19 mouse cellular contexts compared by ENCODE assay signal in the genomic region with DNA sequence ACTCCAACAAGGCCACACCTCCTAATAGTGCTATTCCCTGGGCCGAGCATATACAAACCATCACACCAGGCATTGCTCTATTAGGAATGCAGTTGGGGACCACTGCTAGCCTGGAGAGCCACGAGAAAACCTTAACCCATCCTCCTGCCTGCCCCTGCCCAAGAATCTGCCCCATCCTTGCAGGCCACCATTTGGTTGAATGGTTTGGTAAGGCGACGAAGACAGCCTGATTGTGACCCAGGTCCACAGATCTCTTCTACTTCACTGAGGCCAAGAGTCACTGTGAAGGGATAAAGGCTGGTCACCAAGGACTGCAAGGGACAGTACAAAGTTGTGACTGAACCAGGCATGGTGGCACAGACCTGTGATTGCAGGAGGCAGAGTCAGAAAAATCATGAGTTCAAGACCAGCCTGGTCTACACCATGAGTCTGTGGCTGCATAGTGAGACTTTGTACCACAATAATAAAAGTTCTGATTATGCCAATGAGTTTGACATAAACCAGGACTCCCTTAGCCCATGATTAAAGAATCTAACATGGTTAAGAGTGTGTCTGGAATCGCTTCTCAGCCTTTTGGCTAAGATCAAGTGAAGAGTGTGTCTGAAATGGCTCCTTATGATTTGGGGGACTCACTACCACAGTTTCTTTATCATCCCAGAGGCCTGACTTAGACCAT. TPM values are rescaled to one million over a fixed set of nuclear protein-coding genes. Genes with fewer than 3 reads are reported as not detected.
A peak's percentile ranks its signal among the peaks of the same experiment; 100 is the strongest.
DNase-seq lines count a peak whose midpoint lies in the region; ATAC-seq and TF ChIP-seq lines count a peak whose summit lies in the region.
"Had no signal": no experiment of that assay in that cellular context is flagged by ENCODE, and none has a peak within 500 bp of the region (broad histone marks: within the 10 kb centered on the region; RNA-seq: fewer than 3 reads in every experiment).

No protein-coding gene starts in this region.

- H3K36me3 ChIP-seq in hindbrain, embryonic 13.5 days: no peaks in the 10 kb centered on the region
- H3K36me3 ChIP-seq in hindbrain, embryonic 10.5 days: no peaks in the 10 kb centered on the region
- no peaks in the 10 kb centered on the region for H3K36me3 ChIP-seq in kidney, embryonic 15.5 days
- H3K36me3 ChIP-seq in spleen, adult 2 months (ENCODE audit: control insufficient read depth, insufficient read depth, low read length): no peaks in the 10 kb centered on the region
- no peaks in the 10 kb centered on the region for H3K36me3 ChIP-seq in stomach, postnatal 0 days (ENCODE audit: control insufficient read depth, insufficient read depth, low read length)
- H3K36me3 ChIP-seq: forebrain, embryonic 10.5 days; heart, embryonic 12.5 days; heart, embryonic 15.5 days; intestine, embryonic 15.5 days had no signal

- ATAC-seq in hindbrain, embryonic 13.5 days (ENCODE audit: low FRiP score): peak; percentile 21; the same call in 1 of the 2 replicates
- ATAC-seq in kidney, embryonic 15.5 days (replicated peaks; ENCODE audit: low FRiP score): no peak
- ATAC-seq in stomach, postnatal 0 days (ENCODE audit: low FRiP score, low TSS enrichment): 0 out of 2 replicates have a peak, but pooled peaks have one; percentile 6
- ATAC-seq: activated CD4-positive, CD25-positive, alpha-beta regulatory T cell, adult 4 months; intestine, embryonic 15.5 days had no signal

- no peak for TF ChIP-seq EP300 in stomach, postnatal 0 days (optimal IDR thresholded peaks at IDR 0.05)

- TF ChIP-seq POLR2A in spleen, adult 2 months (IDR thresholded peaks at IDR 0.05; ENCODE audit: low read depth, low read length): no peak

- intact Hi-C loops in gastrocnemius, adult 2 months (cut with DNase I): no loop called here

- 90% methylated on average over 5 of the region's 5 CpGs for WGBS in hindbrain, embryonic 13.5 days
- 91% methylated on average over 5 of the region's 5 CpGs for WGBS in hindbrain, embryonic 10.5 days
- WGBS in kidney, embryonic 15.5 days: 94% methylated on average over 5 of the region's 5 CpGs
- WGBS in spleen, adult 2 months: 91% methylated on average over 5 of the region's 5 CpGs
- WGBS in stomach, postnatal 0 days: 90% methylated on average over 5 of the region's 5 CpGs

- H3K4me1 ChIP-seq in hindbrain, embryonic 13.5 days (replicated peaks): peaks cover 14% of the 10 kb centered on the region
- peaks cover 13% of the 10 kb centered on the region for H3K4me1 ChIP-seq in hindbrain, embryonic 10.5 days (replicated peaks)
- peaks cover 17% of the 10 kb centered on the region for H3K4me1 ChIP-seq in kidney, embryonic 15.5 days
- H3K4me1 ChIP-seq in spleen, adult 2 months (ENCODE audit: control insufficient read depth, insufficient read depth, insufficient read length): peaks cover 4% of the 10 kb centered on the region; the same call in 1 of the 2 replicates
- H3K4me1 ChIP-seq in stomach, postnatal 0 days (replicated peaks; ENCODE audit: control insufficient read depth, insufficient read depth): no peaks in the 10 kb centered on the region
- H3K4me1 ChIP-seq: heart, embryonic 12.5 days had no signal

- TF ChIP-seq CTCF in spleen, adult 2 months (IDR thresholded peaks at IDR 0.05; ENCODE audit: extremely low read depth, insufficient read depth, insufficient read length, insufficient replicate concordance): no peak
- TF ChIP-seq CTCF in stomach, postnatal 0 days (IDR thresholded peaks at IDR 0.05; ENCODE audit: low read depth): no peak
- TF ChIP-seq CTCF in gastrocnemius, adult 2 months (IDR thresholded peaks at IDR 0.05): no peak

- H3K9me3 ChIP-seq in hindbrain, embryonic 13.5 days: no peaks in the 10 kb centered on the region
- H3K9me3 ChIP-seq in hindbrain, embryonic 10.5 days: no peaks in the 10 kb centered on the region
- no peaks in the 10 kb centered on the region for H3K9me3 ChIP-seq in kidney, embryonic 15.5 days (replicated peaks)
- H3K9me3 ChIP-seq in stomach, postnatal 0 days (ENCODE audit: control insufficient read depth, low read length): no peaks in the 10 kb centered on the region
- H3K9me3 ChIP-seq: forebrain, embryonic 10.5 days; heart, embryonic 12.5 days; heart, embryonic 15.5 days; intestine, embryonic 15.5 days had no signal

- DNase-seq in hindbrain, embryonic 10.5 days (ENCODE audit: low spot score): no peak
- DNase-seq in kidney, adult 8-10 months: no peak
- DNase-seq in spleen, adult 2 months (ENCODE audit: low read depth in 1 of 2, low spot score in 2 of 2): no peak
- DNase-seq in spleen, adult 18-20 months: no peak
- DNase-seq in stomach, postnatal 0 days (ENCODE audit: low spot score): no peak
- DNase-seq in gastrocnemius, adult 2 months: no peak
- DNase-seq: adrenal gland, postnatal 10 days; adrenal gland, postnatal 36 days; gastrocnemius, postnatal 25 days; heart, adult 18-20 months; heart, postnatal 10 days; heart, postnatal 36 days had no signal

- H3K9ac ChIP-seq in hindbrain, embryonic 13.5 days: no peak overlapping the region
- no peak overlapping the region for H3K9ac ChIP-seq in kidney, embryonic 15.5 days
- no peak overlapping the region for H3K9ac ChIP-seq in stomach, postnatal 0 days (ENCODE audit: low read length)
- H3K9ac ChIP-seq: heart, embryonic 12.5 days; heart, embryonic 15.5 days; intestine, embryonic 15.5 days had no signal

- H3K4me2 ChIP-seq in hindbrain, embryonic 13.5 days: peak overlapping the region; percentile 27; the same call in 1 of the 2 replicates
- peak overlapping the region; percentile 43; the same call in 1 of the 2 replicates for H3K4me2 ChIP-seq in kidney, embryonic 15.5 days
- H3K4me2 ChIP-seq in stomach, postnatal 0 days (replicated peaks; ENCODE audit: low read depth): no peak overlapping the region
- H3K4me2 ChIP-seq: heart, embryonic 12.5 days; heart, embryonic 15.5 days; intestine, embryonic 15.5 days had no signal

- no peak overlapping the region for H3K4me3 ChIP-seq in hindbrain, embryonic 13.5 days
- H3K4me3 ChIP-seq in hindbrain, embryonic 10.5 days: no peak overlapping the region
- no peak overlapping the region for H3K4me3 ChIP-seq in kidney, embryonic 15.5 days (replicated peaks)
- H3K4me3 ChIP-seq in spleen, adult 2 months (ENCODE audit: extremely low read depth, insufficient read depth, insufficient read length): no peak overlapping the region
- H3K4me3 ChIP-seq in stomach, postnatal 0 days (ENCODE audit: low read depth, low read length): no peak overlapping the region
- H3K4me3 ChIP-seq in gastrocnemius, adult 2 months: no peak overlapping the region
- H3K4me3 ChIP-seq: forebrain, embryonic 10.5 days; heart, embryonic 12.5 days; heart, embryonic 15.5 days; intestine, embryonic 15.5 days had no signal

- H3K27ac ChIP-seq in hindbrain, embryonic 13.5 days: no peak overlapping the region
- no peak overlapping the region for H3K27ac ChIP-seq in hindbrain, embryonic 10.5 days
- H3K27ac ChIP-seq in kidney, embryonic 15.5 days: no peak overlapping the region
- H3K27ac ChIP-seq in spleen, adult 2 months (ENCODE audit: insufficient read depth, low read length): peak overlapping the region; percentile 31; the same call in 1 of the 2 replicates
- H3K27ac ChIP-seq in stomach, postnatal 0 days (replicated peaks): no peak overlapping the region
- no peak overlapping the region for H3K27ac ChIP-seq in gastrocnemius, adult 2 months
- H3K27ac ChIP-seq: forebrain, embryonic 10.5 days; heart, embryonic 15.5 days; intestine, embryonic 15.5 days had no signal

- H3K27me3 ChIP-seq in hindbrain, embryonic 13.5 days: peaks cover 6% of the 10 kb centered on the region; the same call in 1 of the 2 replicates
- H3K27me3 ChIP-seq in hindbrain, embryonic 10.5 days (ENCODE audit: insufficient read depth, poor library complexity, severe bottlenecking): 0 out of 2 replicates have a peak, but pooled peaks cover 5% of the 10 kb centered on the region
- H3K27me3 ChIP-seq in kidney, embryonic 15.5 days: no peaks in the 10 kb centered on the region
- H3K27me3 ChIP-seq in spleen, adult 2 months (ENCODE audit: control insufficient read depth, insufficient read depth, low read length): no peaks in the 10 kb centered on the region
- no peaks in the 10 kb centered on the region for H3K27me3 ChIP-seq in stomach, postnatal 0 days (ENCODE audit: control insufficient read depth, insufficient read depth, low read length)
- H3K27me3 ChIP-seq: heart, embryonic 12.5 days; heart, embryonic 15.5 days; intestine, embryonic 15.5 days had no signal

RNA-seq across cellular contexts. Expression of gene Cpm, which starts 17.3 kb away (rescaled TPM):
- 3.1 and 3.7 TPM in 2 replicates for polyA plus RNA-seq in hindbrain, embryonic 13.5 days (2015; fragmentation: Nextera tagmentation; extraction: Ambion mirVana)
- polyA plus RNA-seq in hindbrain, embryonic 10.5 days (2016; fragmentation: Nextera tagmentation; extraction: Ambion mirVana): 5.9 and 6.0 TPM in 2 replicates
- polyA plus RNA-seq in kidney, embryonic 15.5 days (2015; fragmentation: Nextera tagmentation; extraction: Ambion mirVana): 31.3 and 31.5 TPM in 2 replicates
- polyA plus RNA-seq in spleen, adult 2 months (2012; rRNA removed): 10.1 and 19.0 TPM in 2 replicates
- 22.9 and 26.6 TPM in 2 replicates for polyA plus RNA-seq in stomach, postnatal 0 days (2015; fragmentation: Nextera tagmentation; extraction: Ambion mirVana)
- total RNA-seq in gastrocnemius, adult 2 months (2021): 1 to 10 TPM; 2.2 to 2.9 TPM
